Mouse (Mus musculus): ENCODE results near the gene Zfp365. TPM values are rescaled to one million over a fixed set of nuclear protein-coding genes. Genes with fewer than 3 reads are reported as not detected.

The Zfp365 gene
- total and polyA plus RNA-seq, 3 experiments = 1.0 to 4.0 (median 1.2) TPM

DNA sequence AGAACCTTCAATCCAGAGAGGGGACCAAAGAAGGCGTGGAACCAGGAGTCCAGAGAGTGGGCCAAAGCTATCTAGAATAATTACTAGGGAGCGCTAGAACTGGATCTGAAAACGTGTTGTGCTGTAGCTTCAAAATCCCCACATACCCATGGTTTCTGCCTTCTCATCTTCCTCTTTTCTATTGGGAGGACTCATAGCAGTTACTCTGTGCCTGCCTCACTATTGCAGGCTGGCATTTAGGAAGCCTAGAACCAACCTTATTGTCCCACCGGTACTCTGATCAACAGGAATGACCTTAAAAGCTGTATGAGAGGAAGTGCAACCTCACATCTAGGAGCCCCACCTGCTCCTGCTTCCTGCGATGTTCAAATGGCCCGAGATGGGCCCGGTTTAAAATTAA lies 16.1 kb upstream of the Zfp365 start:
- no peak for DNase-seq (ENCODE audit: extremely low read depth)
- Histone ChIP-seq H3K9ac (ENCODE audit: insufficient read depth, low read depth) (no peak overlapping the region), H3K4me3 (replicated peaks in 1 of 3; ENCODE audit: low read depth in 2 of 3, low read length in 2 of 3, poor library complexity in 1 of 3) (no peak overlapping the region), H3K79me2 (replicated peaks; ENCODE audit: control insufficient read depth, extremely low read depth, insufficient read depth, poor library complexity, severe bottlenecking) (no peaks in the 10 kb centered on the region), H3K27me3 (replicated peaks) (no peaks in the 10 kb centered on the region), H3K27ac (ENCODE audit: insufficient read depth, low read depth) (no peak overlapping the region), H3K9me3 (replicated peaks; ENCODE audit: low read length) (no peaks in the 10 kb centered on the region), H3K36me3 (replicated peaks in 1 of 2; ENCODE audit: control insufficient read depth in 1 of 2, insufficient read depth in 1 of 2, low read length in 1 of 2) (no peaks in the 10 kb centered on the region), H3K4me1 (ENCODE audit: control insufficient read depth in 1 of 2, insufficient read depth in 2 of 2) (peaks cover 2 to 18% of the 10 kb centered on the region in 2 experiments; a peak in 3 of 4 replicates), H3K4me2 (ENCODE audit: insufficient read depth, low read depth, poor library complexity, severe bottlenecking) (no peak overlapping the region)
- TF ChIP-seq USF2 (conservative IDR thresholded peaks at IDR 0.05; ENCODE audit: low read depth, low read length) = no peak
- TF ChIP-seq TCF12 (IDR thresholded peaks at IDR 0.05; ENCODE audit: low read depth, low read length) = no peak
- TF ChIP-seq PAX5 (IDR thresholded peaks at IDR 0.05; ENCODE audit: low read length) = no peak
- in situ Hi-C loops (cut with MboI; ENCODE audit: low pct_ligation_motif_present, low pct_unique_long_range_greater_than_20kb, low sequenced_read_pairs) (no loop called here), dilution Hi-C loops (cut with MboI; ENCODE audit: extremely low pct_ligation_motif_present, extremely low pct_unique_long_range_greater_than_20kb, low sequenced_read_pairs) (no loop called here)

DNA sequence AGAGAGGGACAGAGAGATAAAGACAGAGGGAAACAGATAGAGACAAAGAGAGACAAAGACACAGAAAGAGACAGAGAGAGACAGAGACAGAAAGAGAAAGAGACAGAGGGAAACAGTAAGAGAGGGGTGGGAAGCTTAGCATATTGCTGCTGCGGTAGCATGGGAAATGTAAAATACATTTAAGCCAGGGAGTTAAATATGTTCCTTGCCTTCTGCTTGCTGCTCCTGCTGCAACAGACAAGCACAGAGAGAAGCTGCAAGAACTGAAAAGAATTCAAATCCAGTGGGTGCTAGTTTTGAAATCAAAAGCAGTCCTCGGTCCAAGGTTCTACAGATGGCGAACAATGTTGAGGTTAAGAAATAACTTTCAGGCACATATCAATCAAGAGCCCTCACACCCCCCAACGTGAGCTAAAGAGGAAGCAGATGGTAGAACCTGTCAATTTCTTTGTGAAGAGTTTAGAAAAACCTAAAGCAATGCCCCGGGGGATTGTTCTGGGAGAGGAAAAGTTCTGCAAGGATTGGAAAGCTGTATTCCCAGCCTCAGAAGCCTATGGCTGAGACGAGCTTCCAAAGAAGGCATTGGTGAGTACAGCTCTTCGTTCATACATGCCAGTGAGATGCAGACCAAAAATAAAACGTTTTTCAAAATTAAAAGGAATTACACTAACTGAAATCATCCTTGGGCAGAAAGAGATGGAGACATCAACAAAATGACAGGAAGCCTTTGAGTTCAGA lies 15.4 kb upstream of the Zfp365 start:
- no peaks in the 10 kb centered on the region for H3K27me3 ChIP-seq (replicated peaks)
- DNase-seq (ENCODE audit: extremely low read depth) = no peak
- no peak overlapping the region for H3K27ac ChIP-seq (ENCODE audit: insufficient read depth, low read depth)
- in situ Hi-C loops (cut with MboI; ENCODE audit: low pct_ligation_motif_present, low pct_unique_long_range_greater_than_20kb, low sequenced_read_pairs) = no loop called here
- no peaks in the 10 kb centered on the region for H3K79me2 ChIP-seq (replicated peaks; ENCODE audit: control insufficient read depth, extremely low read depth, insufficient read depth, poor library complexity, severe bottlenecking)
- dilution Hi-C loops (cut with MboI; ENCODE audit: extremely low pct_ligation_motif_present, extremely low pct_unique_long_range_greater_than_20kb, low sequenced_read_pairs) = no loop called here
- H3K4me1 ChIP-seq (ENCODE audit: control insufficient read depth in 1 of 2, insufficient read depth in 2 of 2) = peaks cover 2 to 18% of the 10 kb centered on the region in 2 experiments; a peak in 3 of 4 replicates
- peak overlapping the region; percentile 15; the same call in 1 of the 2 replicates for H3K4me2 ChIP-seq (ENCODE audit: insufficient read depth, low read depth, poor library complexity, severe bottlenecking)
- no peak overlapping the region for H3K9ac ChIP-seq (ENCODE audit: insufficient read depth, low read depth)
- H3K4me3 ChIP-seq (replicated peaks in 1 of 3; ENCODE audit: low read depth in 2 of 3, low read length in 2 of 3, poor library complexity in 1 of 3) = no peak overlapping the region
- TF ChIP-seq POLR2AphosphoS2 (IDR thresholded peaks at IDR 0.05; ENCODE audit: low read depth, low read length) = no peak
- TF ChIP-seq SMC3 (IDR thresholded peaks at IDR 0.05; ENCODE audit: low read depth, low read length) = no peak
- TF ChIP-seq CTCF (conservative IDR thresholded peaks at IDR 0.05 in 1 of 2, IDR thresholded peaks at IDR 0.05 in 1 of 2; ENCODE audit: low read depth in 2 of 2, low read length in 2 of 2) = no peak
- TF ChIP-seq MAZ (IDR thresholded peaks at IDR 0.05; ENCODE audit: low read depth, low read length) = no peak
- no peak for TF ChIP-seq BHLHE40 (IDR thresholded peaks at IDR 0.05; ENCODE audit: low read depth, low read length)
- no peak for TF ChIP-seq NELFE (IDR thresholded peaks at IDR 0.05; ENCODE audit: low read depth, low read length)
- TF ChIP-seq SIN3A (IDR thresholded peaks at IDR 0.05; ENCODE audit: low read length) = no peak
- TF ChIP-seq POLR2A (IDR thresholded peaks at IDR 0.05; ENCODE audit: low read depth, low read length) = no peak
- TF ChIP-seq IRF4 (IDR thresholded peaks at IDR 0.05; ENCODE audit: low read depth, low read length) = no peak
- TF ChIP-seq MEF2A (IDR thresholded peaks at IDR 0.05; ENCODE audit: borderline replicate concordance, low read depth, low read length) = no peak
- TF ChIP-seq ELF1 (IDR thresholded peaks at IDR 0.05; ENCODE audit: low read depth, low read length) = no peak
- no peak for TF ChIP-seq TCF12 (IDR thresholded peaks at IDR 0.05; ENCODE audit: low read depth, low read length)
- no peaks in the 10 kb centered on the region for H3K9me3 ChIP-seq (replicated peaks; ENCODE audit: low read length)
- H3K36me3 ChIP-seq (replicated peaks in 1 of 2; ENCODE audit: control insufficient read depth in 1 of 2, insufficient read depth in 1 of 2, low read length in 1 of 2) = no peaks in the 10 kb centered on the region

DNA sequence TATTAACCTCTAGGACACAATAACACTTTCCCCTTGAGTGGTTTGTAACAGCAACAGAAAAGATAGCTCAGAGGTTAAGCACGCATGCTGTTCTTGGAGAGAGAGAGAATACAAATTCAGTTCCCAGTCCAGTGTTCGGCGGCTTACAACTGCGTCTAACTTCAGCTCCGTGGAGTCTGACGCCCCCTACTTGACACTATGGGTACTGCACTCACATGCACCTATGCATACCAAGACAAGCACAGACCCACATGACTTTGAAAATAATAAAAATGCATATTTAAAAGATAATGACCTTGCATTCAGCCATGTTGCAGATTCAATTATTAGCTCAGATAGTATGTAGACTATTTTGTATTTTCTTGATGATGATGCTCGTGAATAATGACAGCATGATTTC lies 11.6 kb upstream of the Zfp365 start:
- no peaks in the 10 kb centered on the region for H3K9me3 ChIP-seq (replicated peaks; ENCODE audit: low read length)
- H3K79me2 ChIP-seq (replicated peaks; ENCODE audit: control insufficient read depth, extremely low read depth, insufficient read depth, poor library complexity, severe bottlenecking) = no peaks in the 10 kb centered on the region
- no peaks in the 10 kb centered on the region for H3K36me3 ChIP-seq (replicated peaks in 1 of 2; ENCODE audit: control insufficient read depth in 1 of 2, insufficient read depth in 1 of 2, low read length in 1 of 2)
- no peak overlapping the region for H3K9ac ChIP-seq (ENCODE audit: insufficient read depth, low read depth)
- H3K27ac ChIP-seq (ENCODE audit: insufficient read depth, low read depth) = no peak overlapping the region
- TF ChIP-seq RAD21 (IDR thresholded peaks at IDR 0.05; ENCODE audit: low read depth, low read length) = peak; percentile 40
- no peak for TF ChIP-seq SIN3A (IDR thresholded peaks at IDR 0.05; ENCODE audit: low read length)
- TF ChIP-seq CTCF (conservative IDR thresholded peaks at IDR 0.05 in 1 of 2, IDR thresholded peaks at IDR 0.05 in 1 of 2; ENCODE audit: low read depth in 2 of 2, low read length in 2 of 2) = peak; percentile 57 to 68
- no peak for TF ChIP-seq RCOR1 (conservative IDR thresholded peaks at IDR 0.05; ENCODE audit: low read depth, low read length)
- TF ChIP-seq NELFE (IDR thresholded peaks at IDR 0.05; ENCODE audit: low read depth, low read length) = no peak
- TF ChIP-seq CHD1 (IDR thresholded peaks at IDR 0.05; ENCODE audit: low read depth, low read length) = no peak
- TF ChIP-seq ZKSCAN1 (IDR thresholded peaks at IDR 0.05; ENCODE audit: borderline replicate concordance, low read depth, low read length) = no peak
- no peak for TF ChIP-seq BHLHE40 (IDR thresholded peaks at IDR 0.05; ENCODE audit: low read depth, low read length)
- TF ChIP-seq POLR2A (IDR thresholded peaks at IDR 0.05; ENCODE audit: low read depth, low read length) = no peak
- no peak for TF ChIP-seq POLR2AphosphoS2 (IDR thresholded peaks at IDR 0.05; ENCODE audit: low read depth, low read length)
- no peak for TF ChIP-seq MYC (IDR thresholded peaks at IDR 0.05; ENCODE audit: low read depth, low read length)
- TF ChIP-seq IRF4 (IDR thresholded peaks at IDR 0.05; ENCODE audit: low read depth, low read length) = no peak
- no peak overlapping the region for H3K4me2 ChIP-seq (ENCODE audit: insufficient read depth, low read depth, poor library complexity, severe bottlenecking)
- in situ Hi-C loops (cut with MboI; ENCODE audit: low pct_ligation_motif_present, low pct_unique_long_range_greater_than_20kb, low sequenced_read_pairs) = no loop called here
- no peak overlapping the region for H3K4me3 ChIP-seq (replicated peaks in 1 of 3; ENCODE audit: low read depth in 2 of 3, low read length in 2 of 3, poor library complexity in 1 of 3)
- dilution Hi-C loops (cut with MboI; ENCODE audit: extremely low pct_ligation_motif_present, extremely low pct_unique_long_range_greater_than_20kb, low sequenced_read_pairs) = no loop called here
- peaks cover under 1 to 7% of the 10 kb centered on the region in 2 experiments; a peak in 3 of 4 replicates for H3K4me1 ChIP-seq (ENCODE audit: control insufficient read depth in 1 of 2, insufficient read depth in 2 of 2)
- no peaks in the 10 kb centered on the region for H3K27me3 ChIP-seq (replicated peaks)
- DNase-seq (ENCODE audit: extremely low read depth) = no peak
